Mouse (Mus musculus): ENCODE results near the gene Abhd18.

The Abhd18 gene

DNA sequence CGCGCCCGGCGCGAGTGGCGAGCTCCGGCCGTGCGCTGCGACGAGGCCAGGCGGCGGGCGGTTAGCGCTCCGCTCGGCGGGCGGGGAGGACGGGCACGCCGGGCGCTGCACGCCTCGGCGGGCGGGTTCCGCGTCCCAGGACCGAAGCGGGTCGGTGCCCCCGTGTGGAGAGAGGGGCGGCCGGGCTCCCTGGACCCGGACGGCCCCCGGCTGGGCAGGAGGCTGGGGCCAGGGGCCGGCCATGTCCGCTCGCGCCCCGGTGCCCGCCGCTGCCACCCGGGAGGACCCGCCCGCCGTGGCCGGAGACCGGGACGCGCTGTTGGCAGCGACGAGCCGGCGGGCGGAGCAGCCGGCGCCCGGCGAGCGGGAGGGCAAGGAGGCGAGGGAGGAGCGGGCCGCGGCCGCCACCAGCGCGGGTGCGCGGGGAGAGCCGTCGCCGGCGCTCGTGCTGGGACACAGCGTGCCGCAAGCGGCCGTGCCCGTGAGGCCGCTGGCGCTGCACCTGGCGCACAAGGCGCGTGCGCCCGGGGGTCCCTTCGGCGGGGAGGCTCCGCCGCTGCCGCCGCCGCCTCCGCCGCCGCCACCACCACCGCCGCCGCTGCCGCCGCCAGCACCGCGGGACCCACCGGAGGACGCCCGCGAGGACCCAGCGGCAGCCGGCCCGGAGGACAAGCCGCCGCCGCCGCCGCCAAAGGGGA, 103.3 kb downstream of the Abhd18 start:
- intact Hi-C loops (cut with DNase I), result loop anchor here (10.0 kb wide), 2 partner anchors 55 to 105 kb away; partner anchors contain the start of genes Abhd18 and Mfsd8

DNA sequence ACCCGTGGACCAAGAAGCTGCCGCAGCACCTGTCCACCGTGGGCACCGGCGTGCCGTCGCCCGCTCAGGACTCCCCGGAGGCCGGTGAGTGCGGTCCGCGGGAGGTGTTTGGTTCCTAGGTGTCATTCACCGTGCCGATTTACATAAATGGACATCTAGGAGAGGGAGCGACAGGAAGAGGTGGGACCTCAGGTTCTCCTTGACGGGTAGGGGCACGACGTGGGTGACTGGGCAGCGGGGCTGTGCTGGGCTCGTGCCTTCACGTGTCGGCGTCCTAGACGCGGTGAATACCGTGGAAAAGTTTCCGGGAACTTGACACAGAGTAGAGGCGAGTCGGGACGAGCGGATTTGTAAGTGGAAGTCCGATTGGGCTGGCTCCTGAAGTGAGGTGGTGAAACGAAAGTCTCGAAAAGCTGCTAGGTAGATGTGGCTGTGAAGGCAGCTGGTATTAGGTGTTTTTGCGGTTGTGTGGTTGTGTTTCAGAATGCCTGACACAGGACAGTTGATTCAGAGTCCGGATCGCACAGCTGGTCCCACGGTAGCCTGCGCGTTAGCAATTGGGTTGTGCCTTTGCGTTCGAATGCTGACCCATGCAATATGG, 103.9 kb downstream of the Abhd18 start:
- intact Hi-C loops (cut with DNase I), result no loop called here

DNA sequence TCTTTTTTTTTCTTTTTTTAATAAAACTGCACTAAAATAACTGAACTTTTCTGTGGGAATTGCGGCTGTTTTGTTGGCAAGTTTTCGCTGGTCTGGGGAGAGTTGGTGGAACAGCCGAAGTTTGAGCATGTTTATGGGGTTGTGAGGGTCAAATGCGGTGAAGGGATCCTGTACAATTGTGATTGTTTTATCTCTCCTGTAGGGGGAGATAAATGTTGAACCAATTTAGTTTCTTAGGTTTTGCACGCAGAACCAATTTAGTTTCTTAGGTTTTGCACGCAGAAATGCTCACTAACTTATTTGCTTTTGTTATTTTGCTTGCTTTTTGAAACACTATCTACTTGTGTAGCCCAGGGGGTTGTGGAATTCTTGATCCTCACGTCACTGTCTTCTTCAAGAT, 104.6 kb downstream of the Abhd18 start:
- intact Hi-C loops (cut with DNase I), result no loop called here

DNA sequence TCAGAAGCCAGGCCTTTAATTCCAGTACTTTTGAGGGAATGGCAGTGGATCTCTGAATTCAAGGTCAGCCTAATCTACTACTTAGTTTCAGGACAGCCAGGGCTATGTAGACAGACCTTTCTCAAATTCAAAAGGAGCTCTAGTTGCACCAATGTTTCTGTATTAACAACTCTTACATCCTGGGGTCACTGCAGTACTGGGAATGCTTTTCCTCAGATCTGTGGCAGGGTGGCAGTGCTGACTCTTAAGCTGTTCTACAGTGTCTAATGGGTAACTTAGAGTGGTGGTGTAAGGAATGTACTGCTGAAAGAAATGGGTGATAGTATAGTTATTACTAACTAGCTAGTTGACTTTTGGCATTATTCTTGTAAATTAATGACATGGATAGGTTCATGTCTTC, 105.8 kb downstream of the Abhd18 start:
- intact Hi-C loops (cut with DNase I), result no loop called here

DNA sequence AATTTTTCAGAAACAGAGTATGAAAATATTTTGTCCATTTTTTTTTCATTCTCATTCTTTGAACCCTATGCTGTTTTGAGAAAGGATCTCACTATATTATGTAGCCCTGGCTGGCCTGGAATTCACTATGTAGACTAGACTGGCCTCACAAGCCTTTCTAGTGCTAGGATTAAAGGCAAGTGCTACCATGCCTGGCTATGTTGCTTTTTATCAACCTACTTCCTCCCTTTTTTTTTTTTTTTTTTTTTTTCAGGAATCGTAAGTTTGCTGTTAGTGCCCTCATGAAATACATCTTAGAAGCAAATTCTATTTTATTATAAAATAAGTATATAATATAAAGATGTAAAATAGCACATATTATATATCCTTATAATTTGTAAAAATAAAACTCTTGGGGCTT, 108.0 kb downstream of the Abhd18 start:
- intact Hi-C loops (cut with DNase I), result no loop called here

DNA sequence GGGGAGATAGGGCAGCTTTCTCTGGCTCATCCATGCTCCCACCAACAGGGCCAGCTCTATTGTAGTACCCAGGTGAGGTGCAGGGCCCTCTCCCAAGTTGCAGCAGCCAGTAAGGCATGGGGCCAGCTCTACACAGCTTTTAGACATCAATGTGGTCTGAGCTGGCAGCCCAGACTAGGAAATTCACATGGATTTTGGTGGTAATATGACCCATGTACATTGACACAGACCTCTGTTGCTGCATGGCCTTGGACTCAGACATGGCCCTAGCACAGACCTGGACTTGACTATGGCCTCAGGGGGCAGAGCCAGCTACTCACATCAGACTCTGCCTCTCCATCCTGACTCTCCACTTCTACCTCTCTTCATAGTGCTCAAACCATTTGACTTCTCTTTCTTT, 112.1 kb downstream of the Abhd18 start:
- intact Hi-C loops (cut with DNase I), result no loop called here

DNA sequence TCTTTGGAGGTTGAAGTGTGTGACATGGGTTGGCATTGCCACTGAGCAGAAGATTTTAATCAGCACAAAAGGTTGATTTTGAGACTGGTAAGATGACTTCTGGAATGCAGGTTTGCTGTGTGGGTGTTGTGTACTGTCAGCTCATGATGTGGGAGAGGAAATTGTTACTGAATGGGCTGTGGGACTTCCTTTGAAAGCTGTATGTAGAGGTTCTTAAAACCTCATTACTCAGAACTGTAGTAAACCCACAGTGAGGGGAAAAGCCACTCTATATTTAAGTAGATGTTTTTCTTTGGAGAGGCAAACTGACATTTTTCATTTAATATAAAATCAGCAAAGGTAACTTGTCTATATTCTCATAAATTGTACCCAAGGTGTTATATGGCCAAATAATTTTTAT, 134.0 kb downstream of the Abhd18 start:
- intact Hi-C loops (cut with DNase I), result no loop called here

DNA sequence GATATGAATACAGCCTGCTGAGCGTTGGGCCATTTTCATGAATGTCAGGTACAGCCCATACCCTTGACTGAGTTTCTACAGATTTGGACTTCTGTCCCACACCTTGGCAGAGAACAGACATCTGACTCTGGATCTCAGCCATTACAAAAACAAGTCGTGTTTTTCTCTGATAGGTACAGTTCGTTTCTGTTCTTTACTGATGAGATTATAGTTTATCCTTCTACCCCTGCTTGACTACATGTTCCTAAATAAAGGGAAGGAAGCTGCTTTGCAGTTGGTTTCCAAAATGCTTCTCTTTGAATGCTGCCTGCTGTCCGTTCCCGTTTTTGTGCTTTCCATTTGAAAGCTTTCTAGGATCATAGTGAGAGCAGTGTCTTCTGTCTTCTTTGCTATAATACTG, 140.8 kb downstream of the Abhd18 start:
- intact Hi-C loops (cut with DNase I), result no loop called here

All from adrenal gland (tissue).